Mouse (Mus musculus) intestine, postnatal 0 days (tissue): Measurements from ENCODE around the gene Slc22a17. TPM values are rescaled to one million over a fixed set of nuclear protein-coding genes. Genes with fewer than 3 reads are reported as not detected.
A peak's percentile ranks its signal among the peaks of the same experiment; 100 is the strongest.

ENCODE experiments used
- ATAC-seq: fragments of 200-750 bp; cut with Nextera tagmentation; 2 replicates; pipeline ENCODE4 v1.8.0; 2017; ENCODE audit warnings: mild to moderate bottlenecking, moderate TSS enrichment, moderate library complexity
- H3K27ac ChIP-seq: fragments of 300-500 bp; sonication (generic); 2 replicates; pipeline ENCODE4 v1.5.1; 2014; ENCODE audit warnings: mild to moderate bottlenecking, low read depth, low read length, moderate library complexity
- H3K27me3 ChIP-seq: fragments of 300-500 bp; sonication (generic); replicated peaks from 2 replicates; pipeline ENCODE4 v1.6.1; 2014; ENCODE audit warnings: low read length, mixed read lengths; ENCODE audit not compliant: control insufficient read depth, insufficient read depth
- H3K36me3 ChIP-seq: fragments of 300-500 bp; sonication (generic); 2 replicates; pipeline ENCODE4 v1.6.1; 2014; ENCODE audit warnings: mild to moderate bottlenecking, moderate library complexity; ENCODE audit not compliant: control insufficient read depth, insufficient read depth
- H3K4me1 ChIP-seq: fragments of 300-500 bp; sonication (generic); replicated peaks from 2 replicates; pipeline ENCODE4 v1.6.1; 2014; ENCODE audit warnings: antibody characterized with exemption, low read length, mixed read lengths; ENCODE audit not compliant: control insufficient read depth, insufficient read depth
- H3K4me2 ChIP-seq: fragments of 300-500 bp; sonication (generic); replicated peaks from 2 replicates; pipeline ENCODE4 v1.6.1; 2014; ENCODE audit warnings: low read depth, mild to moderate bottlenecking, moderate library complexity
- H3K4me3 ChIP-seq: fragments of 300-500 bp; sonication (generic); 2 replicates; pipeline ENCODE4 v1.5.1; 2014; ENCODE audit warnings: low read depth, low read length
- H3K9ac ChIP-seq: fragments of 300-500 bp; sonication (generic); 2 replicates; pipeline ENCODE4 v1.6.1; 2014; ENCODE audit warnings: mild to moderate bottlenecking, low read depth, low read length
- H3K9me3 ChIP-seq: fragments of 300-500 bp; sonication (generic); 2 replicates; pipeline ENCODE4 v1.6.1; 2016; ENCODE audit warnings: mixed run types; ENCODE audit not compliant: control insufficient read depth
- CTCF ChIP-seq: sonication (generic); IDR thresholded peaks from 2 replicates; pipeline ENCODE4 v1.5.1; 2016; ENCODE audit warnings: low read depth, mild to moderate bottlenecking, control low read depth, antibody characterized with exemption, moderate library complexity
- WGBS: fragments of 180-500 bp; shearing (Covaris S2); extraction: QIAGEN DNeasy Blood & Tissue Kit; methylation state at CpG from one replicate; pipeline ENCODE4 v1.1.7; 2014; 5-methylcytosine and 5-hydroxymethylcytosine counted together
- polyA plus RNA-seq: library from polyadenylated mRNA; unstranded; fragments of >200 nt; fragmentation: Nextera tagmentation; extraction: Ambion mirVana; gene quantifications from 2 replicates; pipeline ENCODE4 v1.2.1, GENCODE M21; 2015

Slc22a17 gene
- polyA plus RNA-seq, 1 experiment from 2014 or later: 12.5 TPM

- peak overlapping the region; percentile 100 for H3K9ac ChIP-seq
- H3K4me1 ChIP-seq: 0 out of 2 replicates have a peak, but pooled peaks cover 3% of the 10 kb centered on the region
- WGBS: under 1% methylated on average over 32 of the region's 38 CpGs
- no peaks in the 10 kb centered on the region for H3K27me3 ChIP-seq
- peak; percentile 97 for ATAC-seq
- H3K4me3 ChIP-seq: peak overlapping the region; percentile 96
- H3K9me3 ChIP-seq: no peaks in the 10 kb centered on the region
- peak overlapping the region; percentile 98 for H3K27ac ChIP-seq
- peak overlapping the region; percentile 82 for H3K4me2 ChIP-seq
- H3K36me3 ChIP-seq: peaks cover 38% of the 10 kb centered on the region
- no peak for TF ChIP-seq CTCF
These were observed 19.2 kb downstream of the Slc22a17 start for GRCm38 (mm10) chr14:54893651-54894181.

GRCm38 (mm10) chr14:54892200-54892599 is 20.7 kb downstream of the Slc22a17 start, which contains the start of gene Pabpn1:
Gene Pabpn1, plus strand, starts transcription at chr14:54892500.
- peaks cover 29% of the 10 kb centered on the region for H3K36me3 ChIP-seq
- no peaks in the 10 kb centered on the region for H3K9me3 ChIP-seq
- peak within 1 kb of the TSS; percentile 96 for H3K4me3 ChIP-seq
- H3K27me3 ChIP-seq: no peaks in the 10 kb centered on the region
- ATAC-seq: no peak
- H3K27ac ChIP-seq: peak within 1 kb of the TSS; percentile 47
- H3K4me1 ChIP-seq: 0 out of 2 replicates have a peak, but pooled peaks cover 3% of the 10 kb centered on the region
- no peak within 1 kb of the TSS for H3K9ac ChIP-seq
- WGBS: 95% methylated on average over 3 of the region's 3 CpGs
- peak within 1 kb of the TSS; percentile 60 for H3K4me2 ChIP-seq
- no peak for TF ChIP-seq CTCF

- 64% methylated on average over 11 of the region's 11 CpGs for WGBS
- Histone ChIP-seq H3K4me2 (peak overlapping the region; percentile 83; the same call in 1 of the 2 replicates), H3K9ac (0 out of 2 replicates have a peak overlapping the region, but pooled peaks have one; percentile 12), H3K36me3 (peaks cover 26% of the 10 kb centered on the region; the same call in 1 of the 2 replicates), H3K4me3 (no peak overlapping the region), H3K27me3 (no peaks in the 10 kb centered on the region), H3K4me1 (peaks cover 3% of the 10 kb centered on the region; the same call in 1 of the 2 replicates), H3K9me3 (no peaks in the 10 kb centered on the region), H3K27ac (no peak overlapping the region)
- no peak for ATAC-seq
- TF ChIP-seq CTCF: no peak
These were observed 27.6 kb downstream of the Slc22a17 start for GRCm38 (mm10) chr14:54885309-54885708.

- no peak; the same call in 1 of the 2 replicates for ATAC-seq
- WGBS: 11% methylated on average over 21 of the region's 21 CpGs
- peaks cover 3% of the 10 kb centered on the region; the same call in 1 of the 2 replicates for H3K4me1 ChIP-seq
- peak overlapping the region; percentile 73 for H3K4me3 ChIP-seq
- no peak for TF ChIP-seq CTCF
- H3K9ac ChIP-seq: peak overlapping the region; percentile 84
- peaks cover 21% of the 10 kb centered on the region; the same call in 1 of the 2 replicates for H3K36me3 ChIP-seq
- no peaks in the 10 kb centered on the region for H3K9me3 ChIP-seq
- no peaks in the 10 kb centered on the region for H3K27me3 ChIP-seq
- peak overlapping the region; percentile 83 for H3K4me2 ChIP-seq
- peak overlapping the region; percentile 93 for H3K27ac ChIP-seq
These were observed 28.8 kb downstream of the Slc22a17 start for GRCm38 (mm10) chr14:54884022-54884712.

GRCm38 (mm10) chr14:54883154-54884021 is 29.5 kb downstream of the Slc22a17 start, which contains the start of the genes Bcl2l2 and Gm20521:
Gene Bcl2l2, plus strand, starts transcription at chr14:54883377.
Gene Gm20521, plus strand, starts transcription at chr14:54883441.
- Histone ChIP-seq H3K27ac (peak within 1 kb of the TSS; percentile 93), H3K4me2 (peak within 1 kb of the TSS; percentile 83), H3K9me3 (no peaks in the 10 kb centered on the region), H3K9ac (peak within 1 kb of the TSS; percentile 84), H3K4me3 (peak within 1 kb of the TSS; percentile 73), H3K4me1 (peaks cover 3% of the 10 kb centered on the region; the same call in 1 of the 2 replicates), H3K27me3 (no peaks in the 10 kb centered on the region), H3K36me3 (peaks cover 16% of the 10 kb centered on the region; the same call in 1 of the 2 replicates)
- peak; percentile 94 for ATAC-seq
- WGBS: under 1% methylated on average over 27 of the region's 27 CpGs
- TF ChIP-seq CTCF: no peak
